Mouse (Mus musculus): ENCODE measurements around the gene Aprt. TPM values are rescaled to one million over a fixed set of nuclear protein-coding genes. Genes with fewer than 3 reads are reported as not detected.
A peak's percentile ranks its signal among the peaks of the same experiment; 100 is the strongest.

The Aprt gene
- polyA plus RNA-seq, 1 experiment from 2014 or later = 371 TPM

DNA sequence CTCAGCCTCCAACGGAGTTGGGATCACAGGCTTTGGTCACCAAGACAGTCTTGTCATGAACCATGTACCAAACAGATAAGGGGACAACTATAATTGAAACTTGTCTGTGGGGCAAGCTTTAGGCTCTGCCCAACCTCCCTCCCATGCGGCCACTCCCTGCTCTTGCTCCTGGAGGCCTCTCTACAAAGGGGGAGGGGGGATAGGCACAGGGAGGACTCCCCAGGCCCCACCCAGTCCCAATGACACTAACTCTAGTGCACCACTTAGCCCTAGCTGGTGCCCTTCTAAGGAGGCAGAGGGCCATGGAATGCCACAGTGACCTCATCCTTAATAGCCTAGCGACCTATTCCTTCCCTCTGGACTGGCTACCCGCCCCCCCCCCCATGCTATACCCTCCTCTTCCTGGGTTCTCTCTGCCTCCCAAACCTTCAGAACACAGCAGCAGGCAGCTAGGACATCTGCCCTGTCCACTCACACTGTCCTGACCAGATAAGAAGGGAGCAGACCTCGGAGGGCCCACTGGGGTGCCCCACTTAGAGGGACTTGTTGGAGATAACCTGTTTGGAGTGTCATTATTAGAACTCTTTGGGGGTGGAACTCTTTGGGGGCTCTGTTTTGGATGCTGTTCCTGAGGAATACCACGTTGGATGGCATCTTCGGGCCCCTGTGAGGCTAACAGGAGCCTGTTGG, 30.5 kb downstream of the Aprt start:
- ATAC-seq (ENCODE audit: low FRiP score, low TSS enrichment) = no peak; the same call in 1 of the 2 replicates
- no peaks in the 10 kb centered on the region for H3K9me3 ChIP-seq (ENCODE audit: low read length)
- H3K27ac ChIP-seq (ENCODE audit: low read length) = peak overlapping the region; percentile 93
- H3K4me3 ChIP-seq (ENCODE audit: low read length) = no peak overlapping the region
- 66% methylated on average over 6 of the region's 7 CpGs for WGBS
- H3K4me2 ChIP-seq (replicated peaks; ENCODE audit: low read depth, low read length) = peak overlapping the region; percentile 43; the same call in 1 of the 2 replicates
- H3K4me1 ChIP-seq (ENCODE audit: insufficient read depth, low read length) = peaks cover 51% of the 10 kb centered on the region
- no peaks in the 10 kb centered on the region for H3K27me3 ChIP-seq (ENCODE audit: insufficient read depth, low read length)
- no peaks in the 10 kb centered on the region for H3K36me3 ChIP-seq (ENCODE audit: insufficient read depth, low read length)
- peak overlapping the region; percentile 58 for H3K9ac ChIP-seq (replicated peaks; ENCODE audit: low read length)

DNA sequence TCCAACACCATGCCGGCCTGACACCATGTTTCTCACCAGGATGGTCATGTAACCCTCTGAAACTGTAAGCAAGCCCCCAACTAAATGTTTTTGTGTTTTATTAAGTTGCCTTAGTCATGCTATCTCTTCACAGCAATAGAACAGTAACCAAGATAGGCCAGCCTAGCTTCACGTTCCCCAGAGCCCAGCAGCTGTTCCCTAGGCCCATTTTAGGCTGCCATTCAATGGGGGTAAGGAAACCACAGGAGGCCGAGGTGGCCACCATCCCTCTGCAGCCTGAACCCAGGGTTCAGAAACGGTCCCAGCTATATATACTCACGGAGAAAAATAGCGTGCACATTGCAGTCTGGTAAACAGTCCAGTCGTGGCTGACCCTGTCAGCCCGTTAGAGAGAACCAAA, 32.6 kb downstream of the Aprt start:
- Histone ChIP-seq H3K9me3 (ENCODE audit: low read length) (no peaks in the 10 kb centered on the region), H3K27ac (ENCODE audit: low read length) (no peak overlapping the region), H3K27me3 (ENCODE audit: insufficient read depth, low read length) (no peaks in the 10 kb centered on the region), H3K4me3 (ENCODE audit: low read length) (no peak overlapping the region), H3K4me2 (replicated peaks; ENCODE audit: low read depth, low read length) (no peak overlapping the region), H3K4me1 (ENCODE audit: insufficient read depth, low read length) (peaks cover 38% of the 10 kb centered on the region), H3K36me3 (ENCODE audit: insufficient read depth, low read length) (no peaks in the 10 kb centered on the region), H3K9ac (replicated peaks; ENCODE audit: low read length) (no peak overlapping the region)
- 91% methylated on average over 8 of the region's 8 CpGs for WGBS
- ATAC-seq (ENCODE audit: low FRiP score, low TSS enrichment) = no peak

DNA sequence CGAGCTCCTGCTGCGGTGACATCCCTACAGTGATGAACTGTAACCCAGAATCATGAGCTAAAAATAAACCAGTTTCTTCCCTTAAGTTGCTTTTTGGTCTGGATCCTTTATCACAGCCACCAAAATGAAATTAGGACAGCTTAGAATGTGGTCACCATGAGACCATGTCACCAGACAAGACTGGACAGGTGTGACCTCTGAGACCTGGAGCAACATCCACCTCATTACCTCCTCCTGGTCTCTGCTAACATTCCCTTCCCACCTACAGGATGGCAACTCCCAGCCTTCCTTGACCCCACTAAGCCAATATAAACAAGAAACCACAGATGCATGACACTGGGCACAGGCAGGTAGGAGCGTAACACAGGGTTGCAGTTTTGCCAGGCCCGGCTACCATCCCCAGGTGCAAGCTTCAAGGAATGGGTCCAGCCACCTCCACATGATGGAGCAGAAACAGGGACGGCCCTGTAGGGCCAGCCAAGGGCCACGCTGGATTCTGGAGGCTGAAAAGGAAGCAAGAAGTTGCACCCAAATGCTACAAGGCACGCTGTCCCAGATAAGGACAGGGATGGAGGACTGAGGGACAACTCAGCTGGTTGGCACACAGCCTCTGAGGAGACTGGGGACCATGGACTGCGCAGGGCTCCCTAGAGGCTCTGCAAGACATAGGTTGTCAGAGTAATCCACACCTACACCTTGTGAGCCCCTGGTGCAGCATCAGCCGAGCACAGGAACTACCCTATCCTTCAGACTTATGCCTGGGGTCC, 38.2 kb downstream of the Aprt start:
- ATAC-seq (ENCODE audit: low FRiP score, low TSS enrichment) = no peak
- Histone ChIP-seq H3K4me2 (replicated peaks; ENCODE audit: low read depth, low read length) (no peak overlapping the region), H3K4me1 (ENCODE audit: insufficient read depth, low read length) (peaks cover 30% of the 10 kb centered on the region), H3K27ac (ENCODE audit: low read length) (no peak overlapping the region), H3K27me3 (ENCODE audit: insufficient read depth, low read length) (no peaks in the 10 kb centered on the region), H3K4me3 (ENCODE audit: low read length) (no peak overlapping the region), H3K9ac (replicated peaks; ENCODE audit: low read length) (no peak overlapping the region), H3K36me3 (ENCODE audit: insufficient read depth, low read length) (no peaks in the 10 kb centered on the region), H3K9me3 (ENCODE audit: low read length) (no peaks in the 10 kb centered on the region)
- 79% methylated on average over 9 of the region's 9 CpGs for WGBS

DNA sequence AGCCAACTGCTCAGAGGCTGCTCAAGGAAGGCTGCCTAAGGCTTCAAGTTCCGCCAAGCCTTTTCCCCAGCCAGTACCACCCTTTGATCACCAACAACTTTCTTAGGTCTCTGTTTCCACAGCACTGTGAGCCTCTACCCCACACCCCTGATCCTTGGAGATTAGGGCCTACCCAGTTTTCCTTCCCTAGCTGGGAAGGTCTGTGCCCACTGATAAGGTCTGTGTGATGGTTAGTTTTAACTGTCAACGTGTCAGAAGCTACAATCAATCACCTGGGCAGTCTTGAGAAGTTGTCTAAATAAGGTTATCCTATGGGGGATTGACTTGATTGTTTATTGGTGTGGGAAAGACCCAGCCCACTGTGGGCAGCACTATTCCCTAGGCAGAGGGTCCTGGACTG, 38.9 kb downstream of the Aprt start:
- H3K27ac ChIP-seq (ENCODE audit: low read length) = peak overlapping the region; percentile 80
- no peak overlapping the region for H3K9ac ChIP-seq (replicated peaks; ENCODE audit: low read length)
- H3K36me3 ChIP-seq (ENCODE audit: insufficient read depth, low read length) = no peaks in the 10 kb centered on the region
- H3K9me3 ChIP-seq (ENCODE audit: low read length) = no peaks in the 10 kb centered on the region
- H3K4me2 ChIP-seq (replicated peaks; ENCODE audit: low read depth, low read length) = no peak overlapping the region
- WGBS = 79% methylated on average over 2 of the region's 2 CpGs
- peaks cover 34% of the 10 kb centered on the region for H3K4me1 ChIP-seq (ENCODE audit: insufficient read depth, low read length)
- ATAC-seq (ENCODE audit: low FRiP score, low TSS enrichment) = no peak
- no peaks in the 10 kb centered on the region for H3K27me3 ChIP-seq (ENCODE audit: insufficient read depth, low read length)
- no peak overlapping the region for H3K4me3 ChIP-seq (ENCODE audit: low read length)

DNA sequence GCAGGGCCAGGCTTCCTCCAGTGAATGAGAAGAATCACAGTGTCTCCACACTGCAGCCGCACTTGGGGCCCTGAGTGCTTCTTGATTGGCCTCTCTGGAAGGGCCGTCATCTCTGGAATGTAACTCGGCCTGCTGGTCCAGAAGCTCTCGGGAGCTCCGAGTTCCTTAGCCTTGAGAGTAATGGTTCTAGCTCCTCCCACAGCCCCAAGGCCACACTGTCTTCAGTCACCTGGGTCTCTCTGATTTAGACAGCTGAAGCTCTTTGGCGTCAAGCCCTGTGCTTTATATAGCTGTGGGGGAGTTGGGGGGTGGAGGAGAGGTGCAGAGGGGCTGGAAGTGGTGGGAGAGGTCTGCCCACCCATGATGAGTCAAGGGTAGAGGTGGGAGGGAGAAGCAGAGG, 39.7 kb downstream of the Aprt start:
- Histone ChIP-seq H3K9me3 (ENCODE audit: low read length) (no peaks in the 10 kb centered on the region), H3K4me2 (replicated peaks; ENCODE audit: low read depth, low read length) (0 out of 2 replicates have a peak overlapping the region, but pooled peaks have one; percentile 1), H3K4me1 (ENCODE audit: insufficient read depth, low read length) (peaks cover 34% of the 10 kb centered on the region), H3K27me3 (ENCODE audit: insufficient read depth, low read length) (no peaks in the 10 kb centered on the region), H3K9ac (replicated peaks; ENCODE audit: low read length) (no peak overlapping the region), H3K36me3 (ENCODE audit: insufficient read depth, low read length) (no peaks in the 10 kb centered on the region), H3K27ac (ENCODE audit: low read length) (peak overlapping the region; percentile 80), H3K4me3 (ENCODE audit: low read length) (no peak overlapping the region)
- peak; percentile 88 for ATAC-seq (ENCODE audit: low FRiP score, low TSS enrichment)
- WGBS = 8% methylated on average over 6 of the region's 6 CpGs

DNA sequence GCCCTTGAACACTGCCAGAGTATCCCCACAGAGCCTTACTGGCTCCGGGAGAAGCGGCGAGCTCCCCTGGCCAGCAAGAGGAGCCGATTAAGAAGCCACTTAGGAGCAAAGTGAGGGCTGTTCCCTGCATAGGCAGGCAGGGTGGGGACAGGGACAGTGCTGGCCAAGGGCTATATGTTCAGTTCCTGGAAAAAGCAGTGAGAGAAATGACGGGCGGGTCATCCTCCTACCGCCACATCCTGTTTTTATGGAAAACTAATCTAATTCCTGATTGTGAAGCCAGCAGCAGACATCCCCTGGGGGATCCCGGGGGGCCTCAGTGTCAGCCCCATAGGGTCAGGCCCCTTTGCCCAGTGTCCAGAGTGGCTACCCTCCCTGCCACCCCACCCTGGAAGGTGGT, 45.4 kb downstream of the Aprt start:
- Histone ChIP-seq H3K27ac (ENCODE audit: low read length) (peak overlapping the region; percentile 55), H3K9me3 (ENCODE audit: low read length) (no peaks in the 10 kb centered on the region), H3K4me2 (replicated peaks; ENCODE audit: low read depth, low read length) (no peak overlapping the region), H3K9ac (replicated peaks; ENCODE audit: low read length) (no peak overlapping the region), H3K4me1 (ENCODE audit: insufficient read depth, low read length) (peaks cover 30% of the 10 kb centered on the region), H3K36me3 (ENCODE audit: insufficient read depth, low read length) (no peaks in the 10 kb centered on the region), H3K4me3 (ENCODE audit: low read length) (no peak overlapping the region), H3K27me3 (ENCODE audit: insufficient read depth, low read length) (no peaks in the 10 kb centered on the region)
- ATAC-seq (ENCODE audit: low FRiP score, low TSS enrichment) = no peak
- WGBS = 54% methylated on average over 8 of the region's 8 CpGs

DNA sequence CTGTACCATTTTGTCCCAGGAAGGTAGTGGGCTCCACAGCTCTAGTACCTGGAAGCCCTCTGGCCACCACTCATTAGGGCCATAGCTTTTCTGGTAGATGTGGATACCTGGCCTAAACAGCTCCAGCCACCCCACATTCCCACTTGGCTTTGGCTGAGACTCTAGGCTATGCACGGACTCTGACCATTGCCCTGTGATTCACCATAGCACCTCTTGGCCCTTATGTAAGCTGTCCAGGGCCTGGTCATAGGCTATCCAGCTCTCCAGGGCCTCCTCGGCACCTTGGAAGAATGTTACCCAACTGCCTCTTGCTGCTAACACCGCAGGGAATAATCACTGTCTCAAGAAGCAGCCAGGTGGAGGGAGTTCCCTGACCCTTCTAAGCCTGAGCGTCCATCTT, 47.5 kb downstream of the Aprt start:
- Histone ChIP-seq H3K4me2 (replicated peaks; ENCODE audit: low read depth, low read length) (no peak overlapping the region), H3K27ac (ENCODE audit: low read length) (no peak overlapping the region), H3K9me3 (ENCODE audit: low read length) (no peaks in the 10 kb centered on the region), H3K4me1 (ENCODE audit: insufficient read depth, low read length) (peaks cover 47% of the 10 kb centered on the region), H3K4me3 (ENCODE audit: low read length) (no peak overlapping the region), H3K27me3 (ENCODE audit: insufficient read depth, low read length) (no peaks in the 10 kb centered on the region), H3K9ac (replicated peaks; ENCODE audit: low read length) (no peak overlapping the region), H3K36me3 (ENCODE audit: insufficient read depth, low read length) (no peaks in the 10 kb centered on the region)
- no peak for ATAC-seq (ENCODE audit: low FRiP score, low TSS enrichment)
- 88% methylated on average over 4 of the region's 4 CpGs for WGBS

DNA sequence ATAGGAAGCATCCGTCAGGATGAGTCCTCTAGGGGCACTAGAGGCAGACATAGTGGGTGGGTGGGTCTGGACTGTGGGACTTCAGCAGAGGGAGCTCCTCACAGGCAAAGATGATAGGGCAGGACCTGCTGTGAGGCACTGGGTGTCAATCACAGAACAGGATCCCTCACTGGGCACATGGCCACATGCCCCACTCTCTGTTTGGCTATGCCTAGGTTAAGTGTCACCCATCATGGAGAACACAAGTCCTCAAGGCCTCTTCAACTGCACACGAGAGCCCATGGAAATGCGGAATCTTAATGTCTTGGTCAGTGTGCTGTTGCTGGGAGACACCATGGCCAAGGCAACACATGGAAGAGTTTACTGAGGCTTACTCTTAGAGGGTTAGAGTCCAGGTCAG, 48.8 kb downstream of the Aprt start:
- Histone ChIP-seq H3K27ac (ENCODE audit: low read length) (no peak overlapping the region), H3K4me1 (ENCODE audit: insufficient read depth, low read length) (peaks cover 55% of the 10 kb centered on the region)
- WGBS = 95% methylated on average over 3 of the region's 3 CpGs

DNA sequence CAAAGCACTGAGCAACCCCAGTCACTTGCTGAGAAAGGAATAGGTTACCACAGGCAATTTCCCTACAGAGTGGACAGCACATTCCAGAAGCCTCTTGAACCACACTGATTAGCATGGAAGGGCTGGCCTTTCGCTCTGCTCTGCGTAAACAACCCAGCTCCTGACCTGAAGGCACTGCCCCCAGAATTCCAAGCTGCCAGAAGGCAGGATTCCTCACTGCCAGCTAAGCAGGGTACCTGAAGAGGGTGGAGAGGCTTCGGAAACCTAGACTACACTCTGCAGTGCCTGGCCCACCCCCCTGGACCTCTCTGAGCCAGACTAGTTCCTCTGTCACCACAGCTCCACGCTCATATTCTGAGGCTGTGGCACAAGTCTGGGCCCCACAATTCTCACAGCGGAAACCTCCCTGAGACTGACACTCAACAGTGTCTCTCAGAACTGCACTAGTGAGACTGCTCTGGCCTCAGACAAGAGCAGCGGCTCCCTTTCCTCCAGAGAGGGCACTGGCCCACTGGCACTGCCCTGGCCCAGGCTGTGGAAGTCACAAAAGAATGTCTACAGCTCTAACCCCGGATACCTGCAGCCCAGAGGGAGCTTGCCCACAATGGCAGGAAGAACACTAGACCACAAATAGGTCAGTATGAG, 50.1 kb downstream of the Aprt start:
- ATAC-seq (ENCODE audit: low FRiP score, low TSS enrichment) = peak; percentile 54
- Histone ChIP-seq H3K27me3 (ENCODE audit: insufficient read depth, low read length) (no peaks in the 10 kb centered on the region), H3K4me2 (replicated peaks; ENCODE audit: low read depth, low read length) (no peak overlapping the region), H3K9ac (replicated peaks; ENCODE audit: low read length) (peak overlapping the region; percentile 33), H3K4me3 (ENCODE audit: low read length) (no peak overlapping the region), H3K4me1 (ENCODE audit: insufficient read depth, low read length) (peaks cover 57% of the 10 kb centered on the region), H3K36me3 (ENCODE audit: insufficient read depth, low read length) (no peaks in the 10 kb centered on the region), H3K9me3 (ENCODE audit: low read length) (no peaks in the 10 kb centered on the region), H3K27ac (ENCODE audit: low read length) (peak overlapping the region; percentile 87)
- WGBS = 48% methylated on average over 7 of the region's 7 CpGs

More for the DNA sequence above, 48.8 kb downstream of the Aprt start:
- Histone ChIP-seq H3K9ac (replicated peaks; ENCODE audit: low read length) (no peak overlapping the region), H3K27me3 (ENCODE audit: insufficient read depth, low read length) (no peaks in the 10 kb centered on the region), H3K4me2 (replicated peaks; ENCODE audit: low read depth, low read length) (no peak overlapping the region), H3K4me3 (ENCODE audit: low read length) (no peak overlapping the region), H3K9me3 (ENCODE audit: low read length) (no peaks in the 10 kb centered on the region), H3K36me3 (ENCODE audit: insufficient read depth, low read length) (no peaks in the 10 kb centered on the region)
- no peak for ATAC-seq (ENCODE audit: low FRiP score, low TSS enrichment)
